Mouse (Mus musculus) left cerebral cortex, adult 9 months (tissue): ENCODE results near the gene Vnn3.

Experiments
- DNase-seq, 2 experiments: peaks; one replicate each; pipeline ENCODE4 v3.0.0; 2022; ENCODE audit warnings: low spot score in 2 of 2

The Vnn3 gene

GRCm38 (mm10) chr10:23851228-23851912 lies at the start of gene Vnn3:
Gene Vnn3, plus strand, starts transcription at chr10:23851462.
- no peak for DNase-seq

GRCm38 (mm10) chr10:23802911-23803310 lies 48.4 kb upstream of the Vnn3 start:
- no peak for DNase-seq

- DNase-seq = no peak
Measured at GRCm38 (mm10) chr10:23804665-23805064, 46.6 kb upstream of the Vnn3 start.

- DNase-seq = no peak
Measured at GRCm38 (mm10) chr10:23806201-23806600, 45.1 kb upstream of the Vnn3 start.

- peak in 1 of 2 experiments; percentile 76 for DNase-seq
Measured at GRCm38 (mm10) chr10:23811635-23812437, 39.4 kb upstream of the Vnn3 start.

- no peak for DNase-seq
Measured at GRCm38 (mm10) chr10:23812438-23812759, 38.9 kb upstream of the Vnn3 start.

GRCm38 (mm10) chr10:23812852-23813766 lies 38.2 kb upstream of the Vnn3 start:
- DNase-seq = no peak

- peak in 1 of 2 experiments; percentile 77 for DNase-seq
Measured at GRCm38 (mm10) chr10:23815168-23815567, 36.1 kb upstream of the Vnn3 start.

- DNase-seq = no peak
Measured at GRCm38 (mm10) chr10:23816241-23816640, 35.0 kb upstream of the Vnn3 start.

GRCm38 (mm10) chr10:23826516-23826915 lies 24.7 kb upstream of the Vnn3 start:
- no peak for DNase-seq

GRCm38 (mm10) chr10:23836003-23836964 lies 15.0 kb upstream of the Vnn3 start:
- DNase-seq = no peak

GRCm38 (mm10) chr10:23837115-23837514 lies 14.1 kb upstream of the Vnn3 start:
- no peak for DNase-seq

- no peak for DNase-seq
Measured at GRCm38 (mm10) chr10:23838910-23839309, 12.4 kb upstream of the Vnn3 start.

- no peak for DNase-seq
Measured at GRCm38 (mm10) chr10:23839368-23839767, 11.9 kb upstream of the Vnn3 start.

GRCm38 (mm10) chr10:23840496-23840895 lies 10.8 kb upstream of the Vnn3 start:
- DNase-seq = no peak

GRCm38 (mm10) chr10:23852096-23852495 lies 834 bp downstream of the Vnn3 start:
- no peak for DNase-seq

- no peak for DNase-seq
Measured at GRCm38 (mm10) chr10:23864362-23865312, 13.4 kb downstream of the Vnn3 start.

- DNase-seq = no peak
Measured at GRCm38 (mm10) chr10:23880695-23881094, 29.4 kb downstream of the Vnn3 start.

GRCm38 (mm10) chr10:23884910-23885309 lies 33.6 kb downstream of the Vnn3 start:
- no peak for DNase-seq

GRCm38 (mm10) chr10:23886060-23886459 lies 34.8 kb downstream of the Vnn3 start:
- DNase-seq = no peak
